Mouse (Mus musculus) cerebellum, adult 11 months (tissue): ENCODE measurements around the gene Rbm28.

ENCODE experiments used
- DNase-seq: peaks from one replicate; pipeline ENCODE4 v3.0.0; 2022

Rbm28 gene

GRCm38 (mm10) chr6:29137441-29137840, 27.4 kb downstream of the Rbm28 start:
- no peak for DNase-seq

- no peak for DNase-seq
Observed at GRCm38 (mm10) chr6:29133100-29133499, 31.7 kb downstream of the Rbm28 start.

DNA sequence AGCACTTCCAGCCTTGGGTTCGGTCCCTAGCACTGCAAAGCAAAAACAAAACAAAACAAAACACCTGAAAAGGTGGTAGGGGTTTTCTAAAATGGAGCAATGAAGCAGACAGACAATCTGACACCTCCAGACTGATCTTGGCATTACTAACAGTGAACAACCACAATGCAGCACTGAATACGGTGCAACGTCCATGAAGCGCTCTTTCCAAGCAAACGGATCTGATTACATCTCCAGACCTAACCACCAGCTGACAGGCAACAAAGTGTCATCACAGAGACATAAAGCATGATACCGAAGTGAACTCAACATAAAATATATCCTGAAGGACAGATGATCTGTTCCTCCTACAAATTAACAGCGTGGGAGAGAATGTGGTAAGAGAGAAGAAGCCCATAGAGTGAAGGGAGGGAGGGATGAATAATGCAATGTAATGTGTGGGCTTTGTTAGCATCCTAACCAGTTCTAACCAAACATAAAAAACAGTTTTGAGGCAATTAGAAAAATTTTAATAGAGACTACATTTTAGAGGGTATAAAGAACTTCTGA, 37.9 kb downstream of the Rbm28 start:
- no peak for DNase-seq

GRCm38 (mm10) chr6:29119990-29120389, 44.8 kb downstream of the Rbm28 start:
- no peak for DNase-seq

DNA sequence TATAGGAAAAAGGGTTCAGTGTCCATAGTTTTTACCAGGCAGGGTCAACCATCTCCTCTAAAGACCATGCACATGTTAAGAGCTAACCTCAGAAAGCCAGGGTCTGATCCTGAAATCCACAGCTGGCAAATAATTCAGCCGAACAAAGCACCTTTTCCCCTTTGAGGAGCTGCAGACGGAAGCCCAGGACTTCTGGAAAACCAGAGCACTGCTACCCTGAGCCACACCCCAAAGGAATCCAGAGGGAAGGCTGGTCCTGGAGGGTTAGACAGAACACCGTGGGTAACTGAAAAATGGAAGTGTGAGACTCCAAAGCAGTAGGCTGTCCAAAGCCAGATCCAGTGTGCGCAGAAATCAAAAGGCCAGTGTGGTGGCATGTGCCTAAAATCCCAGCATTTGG, 45.8 kb downstream of the Rbm28 start:
- DNase-seq, result no peak

DNA sequence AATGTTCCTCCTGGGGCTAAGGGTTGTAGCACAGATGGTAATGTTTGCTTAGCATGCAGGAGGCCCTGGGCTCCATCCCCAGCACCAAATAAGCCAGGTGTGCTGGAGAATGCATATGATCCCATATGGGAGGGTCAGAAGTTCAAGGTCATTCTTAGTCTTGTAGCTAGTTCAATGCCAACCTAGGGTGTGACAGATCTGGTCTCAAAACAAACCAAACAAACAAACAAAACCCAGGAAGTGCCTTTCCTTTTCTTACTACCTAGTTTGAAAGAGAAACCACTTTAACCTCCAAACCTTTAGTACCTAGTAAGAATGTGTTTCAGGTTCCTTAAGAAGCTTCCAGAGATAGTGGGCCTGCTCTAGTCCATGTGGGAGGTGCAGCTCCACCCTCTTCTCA, 46.6 kb downstream of the Rbm28 start:
- no peak for DNase-seq

GRCm38 (mm10) chr6:29117417-29118104, 47.2 kb downstream of the Rbm28 start:
- no peak for DNase-seq

GRCm38 (mm10) chr6:29115756-29116155, 49.0 kb downstream of the Rbm28 start:
- no peak for DNase-seq

GRCm38 (mm10) chr6:29111501-29111900, 53.3 kb downstream of the Rbm28 start:
- DNase-seq, result no peak

- DNase-seq, result no peak
Observed at GRCm38 (mm10) chr6:29108376-29108775, 56.4 kb downstream of the Rbm28 start.

GRCm38 (mm10) chr6:29101248-29101864, 63.5 kb downstream of the Rbm28 start:
- no peak for DNase-seq

DNA sequence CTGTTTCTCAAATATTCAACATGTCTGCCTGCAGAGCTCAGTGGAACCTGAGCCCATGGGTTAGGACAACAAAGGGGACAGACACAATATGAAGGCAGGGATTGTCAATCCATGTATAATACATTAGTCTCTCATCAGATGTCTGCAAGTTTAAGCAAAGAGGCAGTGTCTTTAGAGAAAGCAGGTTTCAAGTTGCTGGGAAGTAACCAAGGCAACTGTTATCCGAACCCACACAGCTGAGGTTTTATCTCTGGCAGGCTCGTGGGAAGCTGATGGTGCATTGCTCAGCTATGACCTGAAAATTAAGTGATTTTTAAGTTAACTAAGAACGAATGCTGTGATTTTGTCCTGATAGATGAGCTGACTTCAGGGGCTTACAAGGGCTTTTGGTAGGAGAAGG, 64.4 kb downstream of the Rbm28 start:
- DNase-seq, result no peak

GRCm38 (mm10) chr6:29099536-29100170, 65.2 kb downstream of the Rbm28 start:
- DNase-seq, result no peak

- DNase-seq, result no peak
Observed at GRCm38 (mm10) chr6:29092904-29093303, 71.9 kb downstream of the Rbm28 start.

DNA sequence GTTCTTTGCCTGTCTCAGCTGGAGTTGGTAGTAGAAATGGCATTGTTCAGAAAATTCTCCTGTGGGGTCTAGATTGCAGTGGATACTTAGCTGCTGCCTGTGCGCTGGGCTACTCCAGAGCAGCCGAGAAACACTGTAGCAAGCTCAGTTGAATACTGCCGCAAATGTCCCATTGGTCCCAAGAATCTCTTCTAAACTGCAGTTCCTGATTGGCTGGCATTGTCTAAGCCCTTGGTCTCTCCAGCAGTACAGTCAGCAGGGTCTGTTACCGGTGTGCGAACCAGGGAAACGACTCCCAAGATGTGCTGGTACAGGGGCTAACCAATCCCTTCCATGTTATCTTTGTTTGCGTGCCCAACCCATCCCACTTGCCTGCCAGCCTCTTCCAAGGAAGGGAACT, 72.6 kb downstream of the Rbm28 start:
- no peak for DNase-seq

- DNase-seq, result no peak
Observed at GRCm38 (mm10) chr6:29087921-29088709, 76.7 kb downstream of the Rbm28 start.

- no peak for DNase-seq
Observed at GRCm38 (mm10) chr6:29084401-29084800, 80.4 kb downstream of the Rbm28 start.

DNA sequence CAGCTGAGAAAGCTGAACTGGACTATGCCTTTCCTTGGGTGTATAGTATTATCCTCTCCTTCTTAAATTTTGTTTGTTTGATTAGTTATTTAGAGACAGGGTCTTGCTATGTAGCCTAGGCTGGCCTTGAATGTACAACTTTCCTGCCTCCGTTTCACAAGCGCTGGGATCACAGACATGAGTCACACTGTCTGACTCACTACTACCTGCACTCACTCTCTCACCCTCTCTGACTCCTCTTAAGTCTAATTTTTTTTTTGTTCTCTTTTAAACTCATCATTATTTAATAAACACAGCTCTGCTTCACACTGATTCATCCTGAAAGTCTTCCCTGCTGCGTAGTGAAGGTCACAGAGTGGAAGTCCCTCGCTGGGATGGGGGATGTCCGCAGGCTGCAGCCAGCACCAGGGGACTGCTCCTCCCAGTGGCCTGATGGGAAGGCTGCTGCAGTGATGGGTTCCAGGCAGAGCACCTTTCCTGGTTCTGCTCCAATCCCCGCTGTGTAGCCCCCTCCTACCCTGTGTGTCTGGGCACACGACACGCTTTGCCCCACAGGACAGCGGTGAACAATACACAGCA, 81.9 kb downstream of the Rbm28 start:
- no peak for DNase-seq

DNA sequence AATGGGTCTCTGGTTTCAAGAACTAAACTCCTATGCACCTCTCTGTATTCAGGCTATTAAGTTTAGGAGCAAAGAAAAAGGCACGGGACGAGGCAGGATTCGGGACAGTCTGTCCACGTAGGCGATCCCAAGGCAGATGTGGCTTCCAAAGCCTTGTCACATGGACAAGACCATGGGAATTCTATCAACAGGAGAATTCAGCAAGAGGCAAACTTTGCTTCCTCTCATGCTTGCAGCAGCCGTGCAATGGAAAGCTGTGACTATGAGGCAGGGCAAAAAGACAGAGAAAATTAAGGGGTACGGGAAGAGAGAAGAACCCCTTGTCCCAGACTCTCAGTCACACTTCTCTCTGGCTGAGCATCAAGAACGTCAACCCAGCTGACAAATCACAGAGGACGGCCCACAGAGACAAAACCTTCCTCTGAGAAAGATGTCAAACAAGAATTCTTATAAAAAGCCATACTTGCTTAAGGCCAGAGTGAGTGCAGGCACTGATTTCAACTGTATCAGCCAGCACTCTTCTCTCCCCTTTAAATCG, 82.9 kb downstream of the Rbm28 start:
- DNase-seq, result no peak

DNA sequence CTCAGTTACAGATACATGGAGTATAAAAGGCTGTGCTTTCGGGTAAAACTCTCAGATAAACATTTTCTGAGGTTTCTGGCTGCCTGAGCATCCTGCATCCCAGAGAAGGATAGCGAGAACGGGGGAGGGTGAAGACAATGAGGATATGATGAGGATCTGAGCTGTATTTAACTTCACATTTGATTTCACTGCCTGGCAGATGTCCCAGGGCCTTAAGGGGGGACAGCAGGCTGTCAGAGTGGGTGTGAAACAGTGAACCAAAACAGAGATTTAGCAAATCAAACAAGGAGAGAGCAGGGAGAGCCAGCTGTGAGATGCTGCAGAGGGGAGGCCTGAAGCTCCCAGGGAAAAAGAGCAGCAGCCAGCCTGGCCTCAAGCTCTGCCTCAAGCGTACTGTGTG, 85.5 kb downstream of the Rbm28 start:
- DNase-seq, result no peak

DNA sequence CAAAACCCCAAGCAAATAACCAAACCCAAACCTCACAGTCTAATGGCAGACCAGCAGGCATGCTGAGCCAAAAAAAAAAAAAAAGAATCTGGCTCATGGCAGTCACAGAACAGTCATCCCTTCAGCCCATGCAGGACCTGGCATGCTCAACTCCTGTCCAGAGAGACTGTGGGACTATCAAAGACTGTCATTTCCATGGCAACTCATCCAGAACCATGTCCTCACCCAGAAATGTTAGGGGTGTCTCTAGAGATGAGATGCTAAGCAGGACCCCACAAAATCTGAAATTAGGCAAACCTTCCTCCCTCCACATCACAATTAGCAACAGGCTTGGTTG, 90.7 kb downstream of the Rbm28 start:
- no peak for DNase-seq
